Mouse (Mus musculus): ENCODE measurements around the gene Pygm. TPM values are rescaled to one million over a fixed set of nuclear protein-coding genes. Genes with fewer than 3 reads are reported as not detected.

The Pygm gene
- polyA plus RNA-seq, 1 experiment from 2014 or later, result 0.59 TPM

DNA sequence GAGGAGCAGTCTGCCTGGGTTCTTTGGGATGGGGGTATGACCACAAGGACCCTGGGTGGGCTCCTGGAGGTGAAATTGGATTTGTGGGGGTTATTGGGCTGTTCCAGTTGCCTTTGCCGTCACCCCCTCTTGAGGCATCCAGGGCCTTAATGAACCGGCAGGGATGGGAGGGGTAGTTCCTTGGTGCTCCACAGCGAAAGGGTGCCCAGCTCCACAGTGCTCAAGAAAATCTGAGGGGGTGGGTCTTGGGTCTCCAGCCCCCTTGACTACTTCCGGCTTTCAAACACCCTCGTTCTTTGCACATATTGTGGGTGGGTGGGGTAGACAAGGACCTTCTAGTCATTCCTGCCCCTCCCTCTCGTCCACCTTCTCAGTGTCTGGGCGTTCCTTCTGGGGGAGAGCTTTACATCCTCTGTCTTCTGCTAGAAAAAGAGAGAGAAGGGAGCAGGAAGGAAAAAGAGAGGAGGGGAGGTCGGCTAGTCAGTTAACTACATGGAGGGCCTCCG is 35.7 kb downstream of the Pygm start:
- Histone ChIP-seq H3K36me3 (ENCODE audit: inconsistent target) (no peaks in the 10 kb centered on the region), H3K79me2 (ENCODE audit: inconsistent target) (no peaks in the 10 kb centered on the region), H3K27ac (no peak overlapping the region), H3K4me3 (ENCODE audit: inconsistent target) (no peak overlapping the region)
- 50% methylated on average over 9 of the region's 9 CpGs for WGBS (ENCODE audit: missing documents)

- 63% methylated on average over 19 of the region's 19 CpGs for WGBS (ENCODE audit: missing documents)
- H3K4me3 ChIP-seq (ENCODE audit: inconsistent target), result no peak overlapping the region
- no peaks in the 10 kb centered on the region for H3K36me3 ChIP-seq (ENCODE audit: inconsistent target)
- no peaks in the 10 kb centered on the region for H3K79me2 ChIP-seq (ENCODE audit: inconsistent target)
- H3K27ac ChIP-seq, result no peak overlapping the region
Measured at GRCm38 (mm10) chr19:6420481-6421210, 36.4 kb downstream of the Pygm start.

GRCm38 (mm10) chr19:6421211-6421590 is 37.0 kb downstream of the Pygm start:
- no peaks in the 10 kb centered on the region for H3K36me3 ChIP-seq (ENCODE audit: inconsistent target)
- H3K79me2 ChIP-seq (ENCODE audit: inconsistent target), result no peaks in the 10 kb centered on the region
- no peak overlapping the region for H3K27ac ChIP-seq
- 83% methylated on average over 9 of the region's 9 CpGs for WGBS (ENCODE audit: missing documents)
- H3K4me3 ChIP-seq (ENCODE audit: inconsistent target), result no peak overlapping the region

- WGBS (ENCODE audit: missing documents), result 83% methylated on average over 7 of the region's 7 CpGs
- no peaks in the 10 kb centered on the region for H3K79me2 ChIP-seq (ENCODE audit: inconsistent target)
- no peak overlapping the region for H3K27ac ChIP-seq
- no peaks in the 10 kb centered on the region for H3K36me3 ChIP-seq (ENCODE audit: inconsistent target)
- H3K4me3 ChIP-seq (ENCODE audit: inconsistent target), result no peak overlapping the region
Measured at GRCm38 (mm10) chr19:6422014-6422413, 37.8 kb downstream of the Pygm start.

DNA sequence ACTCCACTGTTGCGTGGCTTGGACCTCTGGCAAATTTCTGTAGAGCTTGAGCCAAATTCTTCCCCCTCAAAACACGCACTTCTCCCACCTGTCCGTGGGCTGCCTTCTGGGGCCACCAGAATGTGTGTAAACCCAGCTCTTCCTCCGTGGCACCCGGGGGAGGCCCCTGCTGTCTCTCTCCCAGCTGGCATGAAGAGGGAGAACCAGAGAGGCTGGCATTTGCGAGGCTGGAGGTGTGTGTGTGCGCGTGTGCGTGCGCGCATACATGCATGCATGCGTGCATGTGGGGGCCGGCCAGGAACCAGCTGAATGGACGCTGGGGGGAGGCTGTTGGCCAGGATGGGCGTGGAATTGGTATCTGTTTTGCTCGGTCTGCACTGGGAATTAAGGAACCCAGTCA is 39.0 kb downstream of the Pygm start:
- no peaks in the 10 kb centered on the region for H3K36me3 ChIP-seq (ENCODE audit: inconsistent target)
- no peak overlapping the region for H3K4me3 ChIP-seq (ENCODE audit: inconsistent target)
- 83% methylated on average over 16 of the region's 16 CpGs for WGBS (ENCODE audit: missing documents)
- no peaks in the 10 kb centered on the region for H3K79me2 ChIP-seq (ENCODE audit: inconsistent target)
- no peak overlapping the region for H3K27ac ChIP-seq

DNA sequence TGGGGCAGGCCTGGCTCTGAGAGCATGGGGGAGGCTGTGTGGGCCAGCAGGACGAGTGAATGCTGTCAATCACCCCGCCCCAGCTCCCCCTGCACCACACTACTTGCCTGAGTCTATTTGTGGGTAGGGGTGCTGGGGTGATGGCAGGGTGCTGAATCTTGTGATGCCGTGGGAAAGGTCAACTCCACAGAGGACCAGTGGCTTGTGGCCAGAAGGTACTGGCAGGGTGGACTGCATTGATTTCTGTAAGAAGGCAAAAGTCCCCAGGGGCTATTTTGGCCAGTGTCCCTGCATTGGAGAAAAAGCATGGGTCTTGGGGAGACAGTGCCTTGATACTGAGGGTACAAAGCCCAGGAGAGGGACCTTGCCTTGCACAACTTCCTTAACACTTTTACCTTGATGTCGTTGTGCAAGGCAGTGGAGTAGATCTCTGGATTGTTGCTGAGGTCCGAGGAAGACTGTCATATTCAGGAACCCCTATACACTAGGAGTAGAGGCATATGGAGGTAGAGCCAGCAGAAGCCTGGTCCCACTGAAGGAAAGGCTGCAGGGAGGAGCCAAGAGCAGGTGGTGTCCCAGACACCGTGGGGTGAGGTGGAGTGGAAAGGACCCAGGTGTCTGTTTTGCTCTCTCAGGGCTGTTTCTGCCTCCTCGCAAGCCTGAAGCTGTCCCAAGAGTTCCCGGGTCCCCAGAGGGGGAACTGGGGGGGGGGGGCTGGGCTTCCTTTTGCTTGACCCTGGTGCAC is 40.1 kb downstream of the Pygm start:
- Histone ChIP-seq H3K4me3 (ENCODE audit: inconsistent target) (no peak overlapping the region), H3K27ac (no peak overlapping the region), H3K36me3 (ENCODE audit: inconsistent target) (no peaks in the 10 kb centered on the region), H3K79me2 (ENCODE audit: inconsistent target) (no peaks in the 10 kb centered on the region)
- WGBS (ENCODE audit: missing documents), result 54% methylated on average over 7 of the region's 8 CpGs

DNA sequence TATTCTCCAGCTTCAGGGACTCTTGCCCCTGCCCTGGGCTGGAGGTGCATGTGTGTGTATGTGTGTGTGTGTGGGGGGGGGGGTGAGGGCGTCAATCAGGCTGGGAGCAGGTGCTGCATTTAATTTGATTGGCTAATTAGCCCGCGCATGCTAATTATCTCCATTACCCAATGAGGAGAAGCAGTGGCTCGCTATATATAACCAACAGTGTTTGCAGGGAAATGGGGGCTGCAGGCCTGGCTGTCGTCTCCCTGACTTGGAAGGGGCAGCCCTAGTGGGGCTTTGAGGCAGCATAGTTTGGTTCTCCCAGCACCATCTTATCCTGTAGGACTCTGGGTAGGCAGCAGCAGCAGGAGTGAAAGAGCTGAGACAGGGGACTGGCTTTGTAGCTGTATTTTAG is 41.4 kb downstream of the Pygm start:
- no peak overlapping the region for H3K27ac ChIP-seq
- WGBS (ENCODE audit: missing documents), result 49% methylated on average over 5 of the region's 5 CpGs
- H3K79me2 ChIP-seq (ENCODE audit: inconsistent target), result no peaks in the 10 kb centered on the region
- no peak overlapping the region for H3K4me3 ChIP-seq (ENCODE audit: inconsistent target)
- no peaks in the 10 kb centered on the region for H3K36me3 ChIP-seq (ENCODE audit: inconsistent target)

DNA sequence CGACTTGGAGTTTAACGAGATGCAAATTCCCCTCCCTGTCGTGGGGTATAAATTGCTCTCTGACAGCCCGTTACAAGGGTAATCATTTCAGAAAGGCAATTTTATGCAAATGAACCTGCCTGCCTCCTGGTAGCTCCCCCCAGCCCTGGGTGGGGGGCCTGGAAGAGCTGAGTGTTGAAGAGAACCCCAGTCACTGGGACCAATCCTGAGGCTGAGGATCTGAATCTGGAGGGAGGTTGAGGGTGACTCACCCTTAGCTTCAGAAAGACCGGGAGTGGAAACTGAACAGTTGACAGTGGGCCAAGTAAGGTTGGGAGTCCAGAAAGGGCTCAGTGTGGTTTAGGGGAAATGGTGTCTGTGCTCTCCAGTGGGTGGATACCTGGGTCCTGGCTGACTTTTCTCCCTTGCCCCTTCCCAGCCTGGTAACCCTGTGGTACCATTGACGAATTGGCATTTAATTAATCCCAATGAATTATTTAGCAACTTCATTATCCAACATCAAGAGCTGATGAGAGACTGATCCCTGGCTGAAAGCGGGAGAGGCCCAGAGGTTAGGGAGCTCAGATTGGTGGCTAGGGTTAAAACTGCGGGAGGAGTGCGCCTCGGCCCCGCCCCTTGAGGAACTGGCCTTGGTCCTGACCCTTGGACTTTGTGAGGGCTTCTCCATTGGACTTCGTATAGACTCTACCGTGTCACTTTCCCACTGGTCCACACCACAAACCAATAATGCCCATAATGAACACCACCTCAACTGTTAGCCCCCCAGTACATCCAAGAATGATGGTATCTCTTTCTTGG is 42.7 kb downstream of the Pygm start:
- no peaks in the 10 kb centered on the region for H3K79me2 ChIP-seq (ENCODE audit: inconsistent target)
- H3K4me3 ChIP-seq (ENCODE audit: inconsistent target), result no peak overlapping the region
- H3K36me3 ChIP-seq (ENCODE audit: inconsistent target), result no peaks in the 10 kb centered on the region
- no peak overlapping the region for H3K27ac ChIP-seq
- 24% methylated on average over 13 of the region's 13 CpGs for WGBS (ENCODE audit: missing documents)

DNA sequence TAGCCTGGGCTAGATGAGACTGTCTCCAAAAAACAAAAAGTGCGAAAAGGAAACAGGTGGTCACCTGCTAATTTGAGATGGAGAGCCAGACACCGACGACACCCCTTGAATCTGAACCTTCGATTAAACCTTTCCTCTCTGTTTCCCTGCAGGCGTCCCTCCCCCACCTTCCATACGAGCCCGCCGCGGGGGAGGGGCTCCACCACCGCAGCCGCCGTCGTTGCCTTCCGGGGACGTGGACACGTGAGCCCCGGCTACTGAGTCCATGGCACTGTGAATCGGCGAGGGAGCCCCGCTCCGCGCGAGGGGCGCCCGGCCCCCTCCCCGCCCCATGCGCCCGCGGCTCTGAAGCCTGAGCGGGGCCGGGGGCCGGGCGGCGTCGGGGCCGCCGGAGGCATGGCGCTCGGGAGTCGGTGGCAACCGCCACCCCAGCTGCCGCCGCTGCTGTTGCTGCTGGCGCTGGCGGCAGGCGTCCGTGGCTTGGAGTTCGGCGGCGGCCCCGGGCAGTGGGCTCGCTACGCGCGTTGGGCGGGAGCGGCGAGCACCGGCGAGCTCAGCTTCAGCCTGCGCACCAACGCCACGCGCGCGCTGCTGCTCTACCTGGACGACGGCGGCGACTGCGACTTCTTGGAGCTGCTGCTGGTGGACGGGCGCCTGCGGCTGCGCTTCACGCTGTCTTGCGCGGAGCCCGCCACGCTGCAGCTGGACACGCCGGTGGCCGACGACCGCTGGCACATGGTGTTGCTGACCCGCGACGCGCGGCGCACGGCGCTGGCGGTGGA is 43.6 kb downstream of the Pygm start:
- H3K79me2 ChIP-seq (ENCODE audit: inconsistent target), result no peaks in the 10 kb centered on the region
- H3K27ac ChIP-seq, result no peak overlapping the region
- WGBS (ENCODE audit: missing documents), result 3% methylated on average over 77 of the region's 94 CpGs
- H3K36me3 ChIP-seq (ENCODE audit: inconsistent target), result no peaks in the 10 kb centered on the region
- H3K4me3 ChIP-seq (ENCODE audit: inconsistent target), result no peak overlapping the region

DNA sequence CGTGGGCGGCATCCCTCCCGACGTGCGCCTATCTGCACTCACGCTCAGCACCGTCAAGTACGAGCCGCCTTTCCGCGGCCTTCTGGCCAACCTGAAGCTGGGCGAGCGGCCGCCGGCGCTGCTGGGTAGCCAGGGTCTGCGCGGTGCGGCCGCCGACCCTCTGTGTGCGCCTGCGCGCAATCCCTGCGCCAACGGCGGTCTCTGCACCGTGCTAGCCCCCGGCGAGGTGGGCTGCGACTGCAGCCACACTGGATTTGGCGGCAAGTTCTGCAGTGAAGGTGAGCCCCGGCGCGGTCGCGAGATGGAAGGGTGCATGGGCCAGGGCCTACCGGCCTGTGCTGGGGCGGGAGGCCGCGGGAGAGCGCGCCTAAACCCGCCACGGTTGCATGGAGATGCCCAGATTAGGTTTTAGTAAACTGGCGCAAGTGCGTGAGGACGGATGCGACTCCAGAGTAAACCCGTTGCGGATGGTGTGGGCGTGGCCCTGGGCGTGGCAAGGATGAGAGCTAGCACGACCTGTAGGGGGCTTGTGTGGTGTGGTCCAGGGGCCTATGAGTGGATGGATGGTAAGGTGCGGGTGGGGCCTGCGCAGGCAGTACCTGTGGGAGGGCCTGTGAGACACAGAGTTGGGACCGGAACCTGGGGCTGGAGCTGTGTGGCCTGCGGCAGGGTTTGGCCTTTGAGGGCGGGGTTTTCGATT is 44.5 kb downstream of the Pygm start:
- no peak overlapping the region for H3K4me3 ChIP-seq (ENCODE audit: inconsistent target)
- no peaks in the 10 kb centered on the region for H3K36me3 ChIP-seq (ENCODE audit: inconsistent target)
- H3K79me2 ChIP-seq (ENCODE audit: inconsistent target), result no peaks in the 10 kb centered on the region
- no peak overlapping the region for H3K27ac ChIP-seq
- 2% methylated on average over 60 of the region's 60 CpGs for WGBS (ENCODE audit: missing documents)

GRCm38 (mm10) chr19:6443016-6443415 is 58.8 kb downstream of the Pygm start:
- H3K4me3 ChIP-seq (ENCODE audit: inconsistent target), result no peak overlapping the region
- no peak overlapping the region for H3K27ac ChIP-seq
- no peaks in the 10 kb centered on the region for H3K79me2 ChIP-seq (ENCODE audit: inconsistent target)
- no peaks in the 10 kb centered on the region for H3K36me3 ChIP-seq (ENCODE audit: inconsistent target)
- WGBS (ENCODE audit: missing documents), result 81% methylated on average over 10 of the region's 10 CpGs

DNA sequence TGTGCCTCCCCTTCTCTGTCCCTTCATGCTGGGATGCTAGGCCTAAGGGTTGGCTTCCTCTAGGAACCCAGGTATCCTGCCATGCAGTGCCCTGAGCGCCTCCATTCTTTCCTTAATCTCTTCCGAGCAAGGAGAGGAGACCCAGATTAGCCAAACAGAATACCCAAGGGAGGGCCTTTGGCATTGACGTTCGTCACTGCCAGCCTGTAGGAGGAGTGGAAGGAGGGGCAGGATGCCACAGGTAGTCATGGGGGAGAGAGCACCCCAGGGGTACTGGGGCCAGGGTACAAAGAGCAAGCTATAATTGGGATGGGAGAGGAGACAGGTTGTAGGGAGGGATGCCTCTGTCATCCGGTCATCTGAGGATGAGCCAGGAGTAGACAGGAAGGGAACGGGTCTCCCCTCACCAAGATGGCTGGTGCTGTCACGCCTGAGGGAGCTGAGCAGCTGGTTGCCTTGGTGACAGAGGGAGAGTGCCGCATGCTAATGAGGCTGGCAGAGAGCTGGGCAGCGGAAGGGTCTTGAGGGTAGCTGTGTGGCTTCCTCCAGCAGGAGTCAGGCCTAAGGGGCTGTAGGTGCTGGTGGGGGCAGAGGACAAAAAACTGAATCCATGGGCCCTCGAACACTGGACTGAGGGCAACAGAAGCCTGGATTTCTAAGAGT is 61.7 kb downstream of the Pygm start:
- no peaks in the 10 kb centered on the region for H3K79me2 ChIP-seq (ENCODE audit: inconsistent target)
- H3K27ac ChIP-seq, result no peak overlapping the region
- no peak overlapping the region for H3K4me3 ChIP-seq (ENCODE audit: inconsistent target)
- WGBS (ENCODE audit: missing documents), result 96% methylated on average over 10 of the region's 10 CpGs
- H3K36me3 ChIP-seq (ENCODE audit: inconsistent target), result no peaks in the 10 kb centered on the region

DNA sequence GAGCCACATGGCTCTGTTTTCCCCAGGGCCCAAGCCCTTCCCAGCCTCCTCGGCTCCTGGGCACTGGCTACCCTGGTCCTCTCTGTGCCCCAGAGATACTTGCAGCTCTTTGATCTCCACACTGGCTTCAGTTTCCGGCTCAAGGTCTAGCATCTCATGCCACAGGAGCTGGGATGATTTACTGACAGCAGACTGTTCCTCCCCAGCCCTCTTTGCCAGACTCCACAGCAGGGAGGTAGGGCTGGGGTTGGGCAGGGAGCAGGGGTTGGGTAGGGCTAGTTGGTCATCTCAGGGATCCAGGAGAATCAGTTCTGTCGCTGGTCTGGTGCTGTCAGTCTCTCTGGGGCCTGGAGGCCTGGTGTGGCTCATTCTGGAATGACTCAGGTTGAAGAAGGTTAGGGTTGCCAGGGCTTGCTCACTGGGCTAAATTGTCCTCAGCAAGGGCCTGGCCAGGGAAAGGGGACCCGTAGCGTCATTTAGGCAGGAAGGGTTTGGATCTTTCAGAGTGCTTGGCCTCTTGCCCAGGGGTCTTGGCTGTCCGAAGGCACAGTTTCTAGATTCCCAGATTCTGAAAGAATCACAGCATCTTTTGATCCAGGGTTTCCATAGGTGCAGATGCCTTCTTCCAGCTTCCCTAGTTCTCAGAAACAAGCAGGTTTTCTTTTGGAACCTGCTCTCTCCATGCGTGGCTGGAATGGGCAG is 62.7 kb downstream of the Pygm start:
- Histone ChIP-seq H3K79me2 (ENCODE audit: inconsistent target) (no peaks in the 10 kb centered on the region), H3K36me3 (ENCODE audit: inconsistent target) (no peaks in the 10 kb centered on the region), H3K4me3 (ENCODE audit: inconsistent target) (no peak overlapping the region), H3K27ac (no peak overlapping the region)
- WGBS (ENCODE audit: missing documents), result 95% methylated on average over 7 of the region's 7 CpGs

Measured in macrophage (primary cell).